Mouse (Mus musculus) heart, embryonic 10.5 days (tissue): ENCODE measurements at regions not wholly inside any gene's neighbourhood (a gene's known extent, or its start where the extent isn't known, plus 50 kb on each side); places are given as distances from the start of the nearest gene placed in this dataset.

ENCODE experiments used
- DNase-seq: peaks from one replicate; pipeline ENCODE4 v3.0.0-alpha.2; 2017; ENCODE audit warnings: low spot score
- H3K27ac ChIP-seq: fragments of 300-500 bp; sonication (generic); 2 replicates; pipeline ENCODE4 v1.5.1; 2016; ENCODE audit warnings: mild to moderate bottlenecking
- H3K27me3 ChIP-seq: fragments of 300-500 bp; sonication (generic); 2 replicates; pipeline ENCODE4 v1.6.1; 2016; ENCODE audit warnings: mild to moderate bottlenecking; ENCODE audit not compliant: poor library complexity, insufficient read depth, severe bottlenecking
- H3K36me3 ChIP-seq: fragments of 300-500 bp; sonication (generic); 2 replicates; pipeline ENCODE4 v1.6.1; 2016; ENCODE audit warnings: mild to moderate bottlenecking, moderate library complexity
- H3K4me1 ChIP-seq: fragments of 300-500 bp; sonication (generic); 2 replicates; pipeline ENCODE4 v1.6.1; 2016; ENCODE audit warnings: mild to moderate bottlenecking
- H3K4me3 ChIP-seq: fragments of 300-500 bp; sonication (generic); 2 replicates; pipeline ENCODE4 v1.5.1; 2016; ENCODE audit warnings: mild to moderate bottlenecking, moderate library complexity
- H3K9me3 ChIP-seq: fragments of 300-500 bp; sonication (generic); 2 replicates; pipeline ENCODE4 v1.6.1; 2016; ENCODE audit warnings: mild to moderate bottlenecking, moderate library complexity
- WGBS: fragments of 180-500 bp; shearing (Covaris S2); methylation state at CpG from one replicate; pipeline ENCODE4 v1.1.7; 2016; 5-methylcytosine and 5-hydroxymethylcytosine counted together

GRCm38 (mm10) chr13:115652352-115652751 is 550.6 kb upstream of the Itga1 start:
- no peaks in the 10 kb centered on the region for H3K4me1 ChIP-seq
- no peaks in the 10 kb centered on the region for H3K36me3 ChIP-seq
- no peak overlapping the region for H3K27ac ChIP-seq
- no peaks in the 10 kb centered on the region for H3K27me3 ChIP-seq
- no peaks in the 10 kb centered on the region for H3K9me3 ChIP-seq
- 65% methylated on average over 1 of the region's 1 CpGs for WGBS
- DNase-seq = no peak
- no peak overlapping the region for H3K4me3 ChIP-seq

- no peaks in the 10 kb centered on the region for H3K4me1 ChIP-seq
- no peaks in the 10 kb centered on the region for H3K9me3 ChIP-seq
- H3K4me3 ChIP-seq = no peak overlapping the region
- no peak for DNase-seq
- H3K27me3 ChIP-seq = no peaks in the 10 kb centered on the region
- no peak overlapping the region for H3K27ac ChIP-seq
- H3K36me3 ChIP-seq = no peaks in the 10 kb centered on the region
- WGBS = 77% methylated on average over 10 of the region's 10 CpGs
Measured at GRCm38 (mm10) chr13:115631410-115632105, 529.8 kb upstream of the Itga1 start.

GRCm38 (mm10) chr13:115630603-115631002 is 528.8 kb upstream of the Itga1 start:
- Histone ChIP-seq H3K4me1 (no peaks in the 10 kb centered on the region), H3K4me3 (no peak overlapping the region), H3K27ac (no peak overlapping the region), H3K27me3 (no peaks in the 10 kb centered on the region), H3K9me3 (no peaks in the 10 kb centered on the region), H3K36me3 (no peaks in the 10 kb centered on the region)
- DNase-seq = no peak
- WGBS = 73% methylated on average over 2 of the region's 2 CpGs

- no peaks in the 10 kb centered on the region for H3K9me3 ChIP-seq
- no peak overlapping the region for H3K27ac ChIP-seq
- 83% methylated on average over 6 of the region's 6 CpGs for WGBS
- H3K4me1 ChIP-seq = peaks cover 6% of the 10 kb centered on the region
- no peaks in the 10 kb centered on the region for H3K27me3 ChIP-seq
- H3K36me3 ChIP-seq = no peaks in the 10 kb centered on the region
- H3K4me3 ChIP-seq = no peak overlapping the region
- no peak for DNase-seq
Measured at GRCm38 (mm10) chr13:115613174-115613573, 511.4 kb upstream of the Itga1 start.

- 88% methylated on average over 8 of the region's 8 CpGs for WGBS
Measured at GRCm38 (mm10) chr13:115606441-115606840, 504.7 kb upstream of the Itga1 start.

GRCm38 (mm10) chr13:115595126-115595671 is 493.4 kb upstream of the Itga1 start:
- Histone ChIP-seq H3K36me3 (no peaks in the 10 kb centered on the region), H3K27me3 (no peaks in the 10 kb centered on the region), H3K27ac (no peak overlapping the region), H3K4me1 (no peaks in the 10 kb centered on the region), H3K4me3 (no peak overlapping the region), H3K9me3 (no peaks in the 10 kb centered on the region)
- WGBS = 72% methylated on average over 5 of the region's 5 CpGs
- DNase-seq = no peak

More at GRCm38 (mm10) chr13:115606441-115606840, 504.7 kb upstream of the Itga1 start:
- DNase-seq = no peak
- H3K9me3 ChIP-seq = no peaks in the 10 kb centered on the region
- H3K27me3 ChIP-seq = no peaks in the 10 kb centered on the region
- H3K4me1 ChIP-seq = peaks cover 6% of the 10 kb centered on the region
- H3K27ac ChIP-seq = no peak overlapping the region
- H3K4me3 ChIP-seq = no peak overlapping the region
- H3K36me3 ChIP-seq = no peaks in the 10 kb centered on the region

GRCm38 (mm10) chr13:115575967-115576366 is 474.2 kb upstream of the Itga1 start:
- no peaks in the 10 kb centered on the region for H3K9me3 ChIP-seq
- no peak overlapping the region for H3K4me3 ChIP-seq
- no peaks in the 10 kb centered on the region for H3K36me3 ChIP-seq
- 66% methylated on average over 3 of the region's 3 CpGs for WGBS
- no peaks in the 10 kb centered on the region for H3K4me1 ChIP-seq
- no peak overlapping the region for H3K27ac ChIP-seq
- no peak for DNase-seq
- no peaks in the 10 kb centered on the region for H3K27me3 ChIP-seq

GRCm38 (mm10) chr13:115575052-115575891 is 473.5 kb upstream of the Itga1 start:
- WGBS = 78% methylated on average over 6 of the region's 6 CpGs
- no peak for DNase-seq
- H3K36me3 ChIP-seq = no peaks in the 10 kb centered on the region

GRCm38 (mm10) chr13:115541167-115541566 is 439.4 kb upstream of the Itga1 start:
- H3K27ac ChIP-seq = no peak overlapping the region
- 80% methylated on average over 3 of the region's 3 CpGs for WGBS
- H3K36me3 ChIP-seq = no peaks in the 10 kb centered on the region
- no peaks in the 10 kb centered on the region for H3K9me3 ChIP-seq
- DNase-seq = no peak
- no peaks in the 10 kb centered on the region for H3K27me3 ChIP-seq
- no peak overlapping the region for H3K4me3 ChIP-seq
- H3K4me1 ChIP-seq = no peaks in the 10 kb centered on the region

More at GRCm38 (mm10) chr13:115575052-115575891, 473.5 kb upstream of the Itga1 start:
- Histone ChIP-seq H3K4me1 (no peaks in the 10 kb centered on the region), H3K4me3 (no peak overlapping the region), H3K9me3 (no peaks in the 10 kb centered on the region), H3K27me3 (no peaks in the 10 kb centered on the region), H3K27ac (no peak overlapping the region)

GRCm38 (mm10) chr13:115535900-115536299 is 434.1 kb upstream of the Itga1 start:
- 75% methylated on average over 3 of the region's 3 CpGs for WGBS
- no peak for DNase-seq
- Histone ChIP-seq H3K4me1 (no peaks in the 10 kb centered on the region), H3K4me3 (no peak overlapping the region), H3K27ac (no peak overlapping the region), H3K36me3 (no peaks in the 10 kb centered on the region), H3K27me3 (no peaks in the 10 kb centered on the region), H3K9me3 (no peaks in the 10 kb centered on the region)

GRCm38 (mm10) chr13:115513914-115514313 is 412.1 kb upstream of the Itga1 start:
- Histone ChIP-seq H3K4me1 (no peaks in the 10 kb centered on the region), H3K4me3 (no peak overlapping the region), H3K36me3 (no peaks in the 10 kb centered on the region), H3K9me3 (no peaks in the 10 kb centered on the region), H3K27me3 (no peaks in the 10 kb centered on the region), H3K27ac (no peak overlapping the region)
- WGBS = 81% methylated on average over 8 of the region's 8 CpGs
- DNase-seq = no peak

GRCm38 (mm10) chr13:115512214-115512613 is 410.4 kb upstream of the Itga1 start:
- DNase-seq = no peak
- H3K36me3 ChIP-seq = no peaks in the 10 kb centered on the region
- H3K27me3 ChIP-seq = no peaks in the 10 kb centered on the region
- H3K9me3 ChIP-seq = no peaks in the 10 kb centered on the region
- H3K4me3 ChIP-seq = no peak overlapping the region
- no peaks in the 10 kb centered on the region for H3K4me1 ChIP-seq
- H3K27ac ChIP-seq = no peak overlapping the region

GRCm38 (mm10) chr13:115508646-115509045 is 406.9 kb upstream of the Itga1 start:
- Histone ChIP-seq H3K9me3 (0 out of 2 replicates have a peak, but pooled peaks cover 4% of the 10 kb centered on the region), H3K27ac (no peak overlapping the region), H3K4me1 (no peaks in the 10 kb centered on the region), H3K36me3 (no peaks in the 10 kb centered on the region), H3K27me3 (no peaks in the 10 kb centered on the region), H3K4me3 (no peak overlapping the region)
- WGBS = 84% methylated on average over 3 of the region's 3 CpGs
- DNase-seq = no peak
